In the genomic region with DNA sequence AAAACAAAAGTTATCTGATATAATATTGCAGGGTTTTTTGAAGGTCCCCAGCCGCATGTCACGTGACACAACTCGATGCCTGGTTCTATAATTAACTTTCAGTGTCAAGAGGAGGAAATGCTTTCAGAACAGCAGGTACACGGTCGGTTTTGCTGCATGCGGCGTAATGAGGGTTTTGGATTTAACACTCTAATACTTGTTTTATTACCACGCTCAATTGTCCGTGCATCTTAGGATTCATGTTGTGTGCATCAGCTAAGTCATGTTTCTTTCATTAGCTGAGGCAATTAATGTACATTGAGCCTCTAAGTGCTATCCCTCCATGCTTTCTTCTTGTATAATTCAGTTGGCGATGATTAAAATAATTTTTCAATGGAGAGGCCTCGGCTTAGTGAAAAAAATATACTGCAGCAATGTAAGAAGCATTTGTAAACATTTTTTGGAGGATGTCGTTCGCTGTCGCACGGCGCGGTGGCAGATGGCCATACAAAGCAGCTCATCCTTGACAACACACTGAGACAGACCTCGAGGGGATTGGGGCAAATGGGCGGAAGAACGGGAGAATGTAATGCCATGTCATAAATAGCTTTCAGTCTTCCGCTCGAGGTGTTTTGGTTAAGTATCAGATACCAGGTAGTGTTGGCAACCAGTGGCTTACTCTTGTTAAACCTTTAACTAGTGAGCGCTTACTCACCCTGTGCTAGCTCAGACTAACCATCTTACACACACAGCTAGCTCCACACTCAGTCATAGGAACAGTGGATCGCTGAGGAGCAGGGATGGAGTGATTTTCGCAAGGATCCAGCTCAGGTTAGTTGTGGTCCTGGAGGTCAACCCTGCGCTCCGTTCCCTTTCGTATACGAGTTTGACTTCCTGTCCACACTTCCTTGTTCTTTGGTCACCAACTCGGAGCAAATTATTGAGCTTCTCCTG, we compare ENCODE assay signal across 11 mouse cellular contexts.
DNase-seq lines count a peak whose midpoint lies in the region; ATAC-seq and TF ChIP-seq lines count a peak whose summit lies in the region.
"Had no signal": no experiment of that assay in that cellular context is flagged by ENCODE, and none has a peak within 500 bp of the region (broad histone marks: within the 10 kb centered on the region; RNA-seq: fewer than 3 reads in every experiment).

No protein-coding gene starts in this region.

- no peak overlapping the region for H3K4me2 ChIP-seq in heart, postnatal 0 days (ENCODE audit: low read depth, low read length)
- no peak overlapping the region for H3K4me2 ChIP-seq in heart, embryonic 12.5 days
- H3K4me2 ChIP-seq in CH12.LX (ENCODE audit: insufficient read depth, low read depth, poor library complexity, severe bottlenecking): peak overlapping the region; percentile 5; the same call in 1 of the 2 replicates
- 0 out of 2 replicates have a peak overlapping the region, but pooled peaks have one; percentile 6 for H3K4me2 ChIP-seq in forebrain, embryonic 14.5 days (ENCODE audit: low read length)
- H3K4me2 ChIP-seq in midbrain, embryonic 14.5 days (ENCODE audit: low read length): peak overlapping the region; percentile 36
- no peak overlapping the region for H3K4me2 ChIP-seq in liver, embryonic 11.5 days
- H3K4me2 ChIP-seq: heart, embryonic 13.5 days; liver, embryonic 13.5 days had no signal

- H3K9ac ChIP-seq in heart, postnatal 0 days (replicated peaks; ENCODE audit: low read depth, low read length): no peak overlapping the region
- H3K9ac ChIP-seq in heart, embryonic 12.5 days: no peak overlapping the region
- H3K9ac ChIP-seq in CH12.LX (ENCODE audit: insufficient read depth, low read depth): no peak overlapping the region
- H3K9ac ChIP-seq in forebrain, embryonic 14.5 days (ENCODE audit: low read length): no peak overlapping the region
- H3K9ac ChIP-seq in midbrain, embryonic 14.5 days (replicated peaks; ENCODE audit: low read length): no peak overlapping the region
- no peak overlapping the region for H3K9ac ChIP-seq in liver, embryonic 11.5 days (ENCODE audit: low read depth, low read length)
- H3K9ac ChIP-seq: heart, embryonic 13.5 days; liver, embryonic 13.5 days had no signal

- H3K27me3 ChIP-seq in heart, postnatal 0 days (ENCODE audit: control insufficient read depth, insufficient read depth, low read length): no peaks in the 10 kb centered on the region
- no peaks in the 10 kb centered on the region for H3K27me3 ChIP-seq in heart, embryonic 12.5 days (replicated peaks)
- no peaks in the 10 kb centered on the region for H3K27me3 ChIP-seq in CH12.LX (replicated peaks)
- no peaks in the 10 kb centered on the region for H3K27me3 ChIP-seq in forebrain, embryonic 14.5 days (replicated peaks; ENCODE audit: control insufficient read depth, insufficient read depth, low read length)
- H3K27me3 ChIP-seq in midbrain, embryonic 14.5 days (ENCODE audit: control insufficient read depth, insufficient read depth, low read length): no peaks in the 10 kb centered on the region
- no peaks in the 10 kb centered on the region for H3K27me3 ChIP-seq in liver, embryonic 11.5 days (replicated peaks; ENCODE audit: control insufficient read depth, insufficient read depth, low read length)
- H3K27me3 ChIP-seq: heart, embryonic 13.5 days; liver, embryonic 13.5 days had no signal

- H3K27ac ChIP-seq in heart, postnatal 0 days (ENCODE audit: low read depth): no peak overlapping the region
- no peak overlapping the region for H3K27ac ChIP-seq in heart, embryonic 12.5 days (ENCODE audit: poor library complexity, severe bottlenecking)
- no peak overlapping the region for H3K27ac ChIP-seq in CH12.LX (ENCODE audit: insufficient read depth, low read depth)
- H3K27ac ChIP-seq in forebrain, embryonic 14.5 days (ENCODE audit: low read depth, low read length): peak overlapping the region; percentile 54
- H3K27ac ChIP-seq in midbrain, embryonic 14.5 days (replicated peaks; ENCODE audit: low read depth, low read length): peak overlapping the region; percentile 49
- no peak overlapping the region for H3K27ac ChIP-seq in liver, embryonic 11.5 days (ENCODE audit: low read depth, low read length)
- H3K27ac ChIP-seq: heart, embryonic 13.5 days; left cerebral cortex, adult 2 months; liver, embryonic 13.5 days had no signal

- TF ChIP-seq EP300 in heart, postnatal 0 days (IDR thresholded peaks at IDR 0.05; ENCODE audit: low read depth): no peak
- TF ChIP-seq EP300 in CH12.LX (IDR thresholded peaks at IDR 0.05; ENCODE audit: low read length): no peak

- intact Hi-C loops in left cerebral cortex, postnatal 25 days (cut with DNase I): no loop called here

- DNase-seq in heart, postnatal 0 days (ENCODE audit: low spot score): peak; percentile 47
- DNase-seq in CH12.LX (ENCODE audit: extremely low read depth): no peak
- DNase-seq in forebrain, embryonic 14.5 days (ENCODE audit: low spot score): peak; percentile 49
- peak; percentile 67 for DNase-seq in midbrain, embryonic 14.5 days
- no peak for DNase-seq in liver, embryonic 11.5 days (ENCODE audit: low spot score)
- no peak for DNase-seq in left cerebral cortex, postnatal 25 days (ENCODE audit: low spot score in 2 of 2)
- DNase-seq in adrenal gland, postnatal 25 days: no peak
- DNase-seq: liver, embryonic 13.5 days had no signal

- TF ChIP-seq POLR2A in CH12.LX (IDR thresholded peaks at IDR 0.05; ENCODE audit: low read depth, low read length): no peak

- H3K4me1 ChIP-seq in heart, postnatal 0 days (ENCODE audit: control insufficient read depth, insufficient read depth): no peaks in the 10 kb centered on the region; the same call in 1 of the 2 replicates
- no peaks in the 10 kb centered on the region for H3K4me1 ChIP-seq in heart, embryonic 12.5 days (replicated peaks)
- H3K4me1 ChIP-seq in CH12.LX (ENCODE audit: control insufficient read depth in 1 of 2, insufficient read depth in 2 of 2): peaks cover 5 to 12% of the 10 kb centered on the region in 2 experiments
- H3K4me1 ChIP-seq in forebrain, embryonic 14.5 days (ENCODE audit: control insufficient read depth, insufficient read depth, low read length): no peaks in the 10 kb centered on the region
- no peaks in the 10 kb centered on the region for H3K4me1 ChIP-seq in midbrain, embryonic 14.5 days (ENCODE audit: control insufficient read depth, insufficient read depth, low read length)
- H3K4me1 ChIP-seq in liver, embryonic 11.5 days (replicated peaks; ENCODE audit: control insufficient read depth, insufficient read depth, low read length): no peaks in the 10 kb centered on the region
- H3K4me1 ChIP-seq: liver, embryonic 13.5 days had no signal

- 70% methylated on average over 30 of the region's 30 CpGs for WGBS in heart, postnatal 0 days
- WGBS in heart, embryonic 12.5 days: 80% methylated on average over 30 of the region's 30 CpGs
- 77% methylated on average over 30 of the region's 30 CpGs for WGBS in forebrain, embryonic 14.5 days
- WGBS in midbrain, embryonic 14.5 days: 66% methylated on average over 30 of the region's 30 CpGs
- 84% methylated on average over 30 of the region's 30 CpGs for WGBS in liver, embryonic 11.5 days

- no peak for TF ChIP-seq CTCF in heart, postnatal 0 days (IDR thresholded peaks at IDR 0.05; ENCODE audit: low read depth)
- no peak for TF ChIP-seq CTCF in CH12.LX (conservative IDR thresholded peaks at IDR 0.05 in 1 of 2, IDR thresholded peaks at IDR 0.05 in 1 of 2; ENCODE audit: low read depth in 2 of 2, low read length in 2 of 2)

- in situ Hi-C loops in CH12.LX (cut with MboI; ENCODE audit: low pct_ligation_motif_present, low pct_unique_long_range_greater_than_20kb, low sequenced_read_pairs): loop anchor here (25.0 kb wide), 1 partner anchor 291 kb away; no protein-coding TSS in a partner anchor

- TF ChIP-seq RAD21 in CH12.LX (IDR thresholded peaks at IDR 0.05; ENCODE audit: low read depth, low read length): no peak

- no peak overlapping the region for H3K4me3 ChIP-seq in heart, postnatal 0 days (ENCODE audit: low read depth, low read length)
- no peak overlapping the region for H3K4me3 ChIP-seq in heart, embryonic 12.5 days
- no peak overlapping the region for H3K4me3 ChIP-seq in CH12.LX (replicated peaks in 1 of 3; ENCODE audit: low read depth in 2 of 3, low read length in 2 of 3, poor library complexity in 1 of 3)
- no peak overlapping the region for H3K4me3 ChIP-seq in forebrain, embryonic 14.5 days (ENCODE audit: low read depth, low read length)
- H3K4me3 ChIP-seq in midbrain, embryonic 14.5 days (replicated peaks; ENCODE audit: low read depth, low read length): no peak overlapping the region
- no peak overlapping the region for H3K4me3 ChIP-seq in liver, embryonic 11.5 days (ENCODE audit: low read depth, low read length)
- H3K4me3 ChIP-seq: heart, embryonic 13.5 days; left cerebral cortex, adult 2 months; liver, embryonic 13.5 days had no signal

- dilution Hi-C loops in CH12.LX (cut with MboI; ENCODE audit: extremely low pct_ligation_motif_present, extremely low pct_unique_long_range_greater_than_20kb, low sequenced_read_pairs): no loop called here

- H3K9me3 ChIP-seq in heart, postnatal 0 days (replicated peaks; ENCODE audit: control insufficient read depth, low read length): no peaks in the 10 kb centered on the region
- no peaks in the 10 kb centered on the region for H3K9me3 ChIP-seq in heart, embryonic 12.5 days (replicated peaks)
- no peaks in the 10 kb centered on the region for H3K9me3 ChIP-seq in CH12.LX (replicated peaks; ENCODE audit: low read length)
- H3K9me3 ChIP-seq in forebrain, embryonic 14.5 days (replicated peaks; ENCODE audit: control insufficient read depth, low read length): no peaks in the 10 kb centered on the region
- H3K9me3 ChIP-seq in midbrain, embryonic 14.5 days (ENCODE audit: control insufficient read depth, low read length): no peaks in the 10 kb centered on the region
- no peaks in the 10 kb centered on the region for H3K9me3 ChIP-seq in liver, embryonic 11.5 days (ENCODE audit: control insufficient read depth, low read length)
- H3K9me3 ChIP-seq: heart, embryonic 13.5 days; liver, embryonic 13.5 days had no signal

- no peak for ATAC-seq in heart, postnatal 0 days (ENCODE audit: insufficient read depth, low read depth)
- ATAC-seq in heart, embryonic 12.5 days (ENCODE audit: insufficient number of reproducible peaks, low FRiP score): no peak
- peak; percentile 42; the same call in 1 of the 2 replicates for ATAC-seq in forebrain, embryonic 14.5 days
- no peak for ATAC-seq in midbrain, embryonic 14.5 days (ENCODE audit: low FRiP score, low TSS enrichment)
- ATAC-seq in liver, embryonic 11.5 days (replicated peaks; ENCODE audit: low FRiP score): no peak

- no peaks in the 10 kb centered on the region for H3K36me3 ChIP-seq in heart, postnatal 0 days (replicated peaks; ENCODE audit: control insufficient read depth, insufficient read depth, low read length)
- H3K36me3 ChIP-seq in heart, embryonic 12.5 days: no peaks in the 10 kb centered on the region
- no peaks in the 10 kb centered on the region for H3K36me3 ChIP-seq in CH12.LX (replicated peaks in 1 of 2; ENCODE audit: control insufficient read depth in 1 of 2, insufficient read depth in 1 of 2, low read length in 1 of 2)
- no peaks in the 10 kb centered on the region for H3K36me3 ChIP-seq in forebrain, embryonic 14.5 days (ENCODE audit: control insufficient read depth, insufficient read depth, low read length)
- H3K36me3 ChIP-seq in midbrain, embryonic 14.5 days (ENCODE audit: control insufficient read depth, insufficient read depth, low read length): no peaks in the 10 kb centered on the region
- H3K36me3 ChIP-seq in liver, embryonic 11.5 days (ENCODE audit: control insufficient read depth, insufficient read depth, low read length): no peaks in the 10 kb centered on the region
- H3K36me3 ChIP-seq: heart, embryonic 13.5 days; liver, embryonic 13.5 days had no signal

- H3K79me2 ChIP-seq in CH12.LX (replicated peaks; ENCODE audit: control insufficient read depth, extremely low read depth, insufficient read depth, poor library complexity, severe bottlenecking): no peaks in the 10 kb centered on the region

Comparison
In these comparisons a context has a peak if more than half of its experiments do, and no peak if none do; other contexts are left out.
1. DNase-seq: peak in heart, postnatal 0 days (single experiment), forebrain, embryonic 14.5 days (single experiment) and midbrain, embryonic 14.5 days (single experiment); none in CH12.LX (single experiment), liver, embryonic 11.5 days (single experiment), left cerebral cortex, postnatal 25 days (0 of 2) and adrenal gland, postnatal 25 days (single experiment).
2. H3K27ac ChIP-seq: peak in forebrain, embryonic 14.5 days (single experiment) and midbrain, embryonic 14.5 days (single experiment); none in heart, postnatal 0 days (single experiment), heart, embryonic 12.5 days (single experiment), CH12.LX (single experiment) and liver, embryonic 11.5 days (single experiment).
3. H3K4me2 ChIP-seq: peak in CH12.LX (single experiment), forebrain, embryonic 14.5 days (single experiment) and midbrain, embryonic 14.5 days (single experiment); none in heart, postnatal 0 days (single experiment), heart, embryonic 12.5 days (single experiment) and liver, embryonic 11.5 days (single experiment).